Mouse (Mus musculus) midbrain, embryonic 14.5 days (tissue): ENCODE measurements around the gene Chtop. TPM values are rescaled to one million over a fixed set of nuclear protein-coding genes. Genes with fewer than 3 reads are reported as not detected.

ENCODE experiments used
- ATAC-seq: fragments of 200-750 bp; cut with Nextera tagmentation; 2 replicates; pipeline ENCODE4 v1.8.0; 2017; ENCODE audit warnings: moderate number of reproducible peaks, moderate library complexity; ENCODE audit not compliant: low FRiP score, low TSS enrichment
- DNase-seq: peaks from one replicate; pipeline ENCODE4 v3.0.0-alpha.2; 2015
- H3K27ac ChIP-seq: fragments of 300-500 bp; sonication (generic); replicated peaks from 2 replicates; pipeline ENCODE4 v1.5.1; 2014; ENCODE audit warnings: mild to moderate bottlenecking, low read depth, low read length, moderate library complexity
- H3K27me3 ChIP-seq: fragments of 300-500 bp; sonication (generic); 2 replicates; pipeline ENCODE4 v1.6.1; 2014; ENCODE audit warnings: low read length, control low read depth, mixed read lengths; ENCODE audit not compliant: control insufficient read depth, insufficient read depth
- H3K36me3 ChIP-seq: fragments of 300-500 bp; sonication (generic); 2 replicates; pipeline ENCODE4 v1.6.1; 2014; ENCODE audit warnings: low read length, control low read depth; ENCODE audit not compliant: control insufficient read depth, insufficient read depth
- H3K4me1 ChIP-seq: fragments of 300-500 bp; sonication (generic); 2 replicates; pipeline ENCODE4 v1.6.1; 2014; ENCODE audit warnings: mild to moderate bottlenecking, antibody characterized with exemption, low read length, control low read depth; ENCODE audit not compliant: control insufficient read depth, insufficient read depth
- H3K4me2 ChIP-seq: fragments of 300-500 bp; sonication (generic); 2 replicates; pipeline ENCODE4 v1.6.1; 2014; ENCODE audit warnings: mild to moderate bottlenecking, low read length, moderate library complexity
- H3K4me3 ChIP-seq: fragments of 300-500 bp; sonication (generic); replicated peaks from 2 replicates; pipeline ENCODE4 v1.5.1; 2014; ENCODE audit warnings: low read depth, low read length
- H3K9ac ChIP-seq: fragments of 300-500 bp; sonication (generic); replicated peaks from 2 replicates; pipeline ENCODE4 v1.6.1; 2014; ENCODE audit warnings: mild to moderate bottlenecking, low read length, moderate library complexity
- H3K9me3 ChIP-seq: fragments of 300-500 bp; sonication (generic); 2 replicates; pipeline ENCODE4 v1.6.1; 2016; ENCODE audit warnings: low read length, control low read depth, mixed read lengths; ENCODE audit not compliant: control insufficient read depth
- WGBS: fragments of 180-500 bp; shearing (Covaris S2); extraction: QIAGEN DNeasy Blood & Tissue Kit; methylation state at CpG from one replicate; pipeline ENCODE4 v1.1.7; 2014; 5-methylcytosine and 5-hydroxymethylcytosine counted together
- polyA plus RNA-seq: library from polyadenylated mRNA; unstranded; fragments of >200 nt; fragmentation: Nextera tagmentation; extraction: Ambion mirVana; gene quantifications from 2 replicates; pipeline ENCODE4 v1.2.1, GENCODE M21; 2014

Gene Chtop
- polyA plus RNA-seq, 1 experiment from 2014 or later, result 145 TPM

DNA sequence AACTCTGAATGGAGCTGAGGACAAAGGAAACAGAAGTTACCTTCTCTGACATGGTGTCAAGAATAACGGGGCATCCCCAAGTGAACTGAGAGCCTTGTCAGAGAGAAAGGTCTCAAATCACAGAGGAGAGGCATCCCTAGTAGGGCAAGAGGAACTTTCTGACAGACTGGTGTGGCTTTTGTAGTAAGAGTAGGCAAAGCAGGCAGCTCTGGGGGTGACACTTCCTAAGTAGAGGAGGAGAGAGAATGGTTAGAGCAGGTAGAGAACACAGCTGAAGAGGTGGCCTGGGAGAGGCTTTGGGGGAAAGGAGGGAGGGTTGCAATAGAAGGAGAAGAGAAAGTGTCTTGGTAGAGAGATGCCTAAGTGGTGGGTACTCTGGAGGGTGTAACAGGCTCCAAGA lies 26.1 kb upstream of the Chtop start:
- no peak overlapping the region for H3K27ac ChIP-seq
- no peak overlapping the region for H3K4me2 ChIP-seq
- H3K27me3 ChIP-seq, result no peaks in the 10 kb centered on the region
- no peak overlapping the region for H3K9ac ChIP-seq
- WGBS, result 76% methylated on average over 1 of the region's 1 CpGs
- no peaks in the 10 kb centered on the region for H3K9me3 ChIP-seq
- ATAC-seq, result no peak
- DNase-seq, result no peak
- no peaks in the 10 kb centered on the region for H3K4me1 ChIP-seq
- no peaks in the 10 kb centered on the region for H3K36me3 ChIP-seq
- H3K4me3 ChIP-seq, result no peak overlapping the region

DNA sequence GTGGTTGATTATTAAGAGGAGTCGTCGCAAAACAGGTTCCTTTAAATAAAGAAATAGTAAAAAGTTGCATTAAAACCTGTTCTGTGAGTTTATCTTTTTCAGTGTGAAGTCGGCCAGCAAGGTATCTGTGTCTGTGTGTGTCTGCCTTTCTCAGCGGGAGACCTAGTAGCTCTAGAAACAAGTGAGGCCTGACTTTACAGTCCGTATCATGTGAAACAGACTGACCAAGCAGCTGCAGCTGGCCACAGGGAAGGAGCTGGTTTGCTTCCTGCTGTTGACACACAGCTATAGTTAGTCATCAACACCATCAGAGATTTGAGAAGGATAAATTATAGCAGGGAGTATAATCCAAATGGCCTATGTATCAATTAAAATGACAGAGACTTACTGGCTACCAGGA lies 22.4 kb upstream of the Chtop start:
- Histone ChIP-seq H3K9ac (no peak overlapping the region), H3K27me3 (no peaks in the 10 kb centered on the region), H3K4me1 (no peaks in the 10 kb centered on the region), H3K4me3 (no peak overlapping the region), H3K36me3 (no peaks in the 10 kb centered on the region), H3K9me3 (no peaks in the 10 kb centered on the region), H3K4me2 (no peak overlapping the region), H3K27ac (no peak overlapping the region)
- DNase-seq (no peak), ATAC-seq (no peak)
- 78% methylated on average over 5 of the region's 5 CpGs for WGBS

DNA sequence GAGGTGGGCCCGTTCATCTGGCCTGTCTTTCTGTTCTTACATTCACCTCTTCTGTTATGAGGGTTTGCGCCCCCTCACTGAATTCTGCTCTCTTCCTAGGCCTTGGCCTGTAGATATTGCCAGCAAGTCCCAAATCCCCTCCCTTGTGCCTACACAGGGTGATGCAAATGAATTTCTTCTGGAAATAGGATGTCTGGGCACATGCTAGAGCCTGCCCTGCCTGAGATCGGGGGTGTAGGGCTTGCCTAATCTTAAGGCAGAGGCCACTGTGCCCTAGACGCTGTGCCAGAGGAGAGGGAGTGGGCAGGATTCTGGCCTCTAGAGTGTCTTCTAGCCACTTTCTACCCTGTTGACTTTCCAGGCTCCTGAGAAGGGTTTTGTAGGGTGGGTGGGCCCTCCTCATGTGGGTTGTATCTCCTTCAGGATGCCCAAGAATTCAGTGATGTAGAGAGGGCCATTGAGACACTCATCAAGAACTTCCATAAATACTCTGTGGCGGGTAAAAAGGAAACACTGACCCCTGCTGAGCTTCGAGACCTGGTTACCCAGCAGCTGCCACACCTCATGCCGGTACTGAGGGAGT lies 18.1 kb upstream of the Chtop start:
- no peaks in the 10 kb centered on the region for H3K4me1 ChIP-seq
- H3K27me3 ChIP-seq, result no peaks in the 10 kb centered on the region
- no peak for DNase-seq
- no peak for ATAC-seq
- WGBS, result 84% methylated on average over 7 of the region's 7 CpGs
- no peak overlapping the region for H3K27ac ChIP-seq
- H3K36me3 ChIP-seq, result no peaks in the 10 kb centered on the region
- no peak overlapping the region for H3K4me2 ChIP-seq
- H3K9ac ChIP-seq, result no peak overlapping the region
- no peaks in the 10 kb centered on the region for H3K9me3 ChIP-seq
- H3K4me3 ChIP-seq, result no peak overlapping the region

DNA sequence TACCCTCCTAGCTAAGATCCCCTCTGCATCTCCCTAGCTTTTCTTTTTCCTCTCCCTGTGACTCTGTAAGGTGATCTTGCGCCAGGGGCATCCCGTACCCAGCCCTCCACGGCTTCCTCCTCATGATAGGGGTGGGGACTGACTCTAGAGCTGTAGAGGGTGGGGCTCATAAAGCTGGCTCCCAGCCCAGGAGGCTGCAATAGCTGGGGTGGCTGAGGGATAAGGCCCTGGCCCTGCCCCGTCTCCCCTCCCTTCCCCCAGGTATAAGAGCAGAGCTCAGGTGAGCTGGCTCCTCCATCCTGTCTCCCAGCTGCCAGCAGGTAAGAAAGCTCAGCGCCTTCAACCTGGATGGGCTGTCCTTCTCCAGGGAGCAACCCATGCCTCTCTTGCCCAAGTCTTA lies 17.3 kb upstream of the Chtop start, which contains the start of gene S100a14:
TSS of gene S100a14 (plus strand) at position 277 of the 400 bp plus-strand sequence.
- Histone ChIP-seq H3K9ac (no peak within 1 kb of the TSS), H3K27me3 (no peaks in the 10 kb centered on the region), H3K4me1 (no peaks in the 10 kb centered on the region), H3K4me3 (no peak within 1 kb of the TSS), H3K36me3 (no peaks in the 10 kb centered on the region), H3K4me2 (no peak within 1 kb of the TSS), H3K9me3 (no peaks in the 10 kb centered on the region), H3K27ac (no peak within 1 kb of the TSS)
- no peak for ATAC-seq
- DNase-seq, result no peak
- WGBS, result 87% methylated on average over 5 of the region's 5 CpGs

DNA sequence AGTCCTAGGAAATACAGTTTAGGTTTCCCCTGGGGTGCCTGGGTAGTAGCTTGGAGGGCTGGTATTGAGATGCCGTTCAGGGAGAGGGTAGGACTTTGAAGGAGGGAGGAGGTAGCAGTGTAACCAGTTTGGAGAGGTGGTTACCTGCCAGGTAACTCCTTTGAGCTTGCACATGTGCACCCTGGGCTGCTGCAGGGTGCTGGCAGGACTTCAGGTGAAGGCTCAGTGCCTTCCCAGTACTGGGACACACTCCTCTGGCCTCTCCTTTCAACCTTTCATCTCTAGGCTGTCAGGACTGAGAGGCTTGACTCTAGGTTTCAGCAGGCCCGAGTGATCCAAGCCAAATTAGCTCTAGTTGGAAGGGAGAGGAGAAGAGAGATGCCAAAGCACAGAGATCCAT lies 16.8 kb upstream of the Chtop start:
- no peaks in the 10 kb centered on the region for H3K36me3 ChIP-seq
- 75% methylated on average over 2 of the region's 2 CpGs for WGBS
- no peaks in the 10 kb centered on the region for H3K27me3 ChIP-seq
- H3K27ac ChIP-seq, result no peak overlapping the region
- no peak for DNase-seq
- no peak overlapping the region for H3K4me3 ChIP-seq
- H3K4me2 ChIP-seq, result no peak overlapping the region
- ATAC-seq, result no peak
- H3K9ac ChIP-seq, result no peak overlapping the region
- no peaks in the 10 kb centered on the region for H3K9me3 ChIP-seq
- H3K4me1 ChIP-seq, result no peaks in the 10 kb centered on the region

DNA sequence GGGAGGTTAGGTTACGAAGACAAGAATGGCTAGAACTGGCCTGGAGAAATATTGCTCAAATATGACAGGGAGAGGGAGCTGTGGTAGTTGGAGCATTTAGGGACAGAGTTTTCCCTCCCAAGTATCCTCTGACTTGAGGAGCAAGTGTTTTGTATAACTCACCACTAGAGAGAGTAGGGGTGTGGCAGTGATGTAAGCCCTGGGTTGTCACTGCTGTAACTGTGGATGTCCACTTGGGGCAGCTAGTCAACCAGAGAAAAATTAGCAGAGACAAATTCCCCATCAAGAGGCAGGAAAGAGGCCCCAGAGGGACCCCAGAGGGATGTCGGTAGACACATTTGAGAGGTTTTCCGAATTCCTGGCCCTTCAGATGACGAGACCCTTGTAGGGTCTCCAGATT lies 16.1 kb upstream of the Chtop start:
- ATAC-seq, result no peak
- Histone ChIP-seq H3K27ac (no peak overlapping the region), H3K36me3 (no peaks in the 10 kb centered on the region), H3K4me2 (no peak overlapping the region), H3K4me3 (no peak overlapping the region), H3K4me1 (no peaks in the 10 kb centered on the region), H3K27me3 (no peaks in the 10 kb centered on the region), H3K9ac (no peak overlapping the region), H3K9me3 (no peaks in the 10 kb centered on the region)
- 71% methylated on average over 4 of the region's 4 CpGs for WGBS
- DNase-seq, result peak; percentile 56

DNA sequence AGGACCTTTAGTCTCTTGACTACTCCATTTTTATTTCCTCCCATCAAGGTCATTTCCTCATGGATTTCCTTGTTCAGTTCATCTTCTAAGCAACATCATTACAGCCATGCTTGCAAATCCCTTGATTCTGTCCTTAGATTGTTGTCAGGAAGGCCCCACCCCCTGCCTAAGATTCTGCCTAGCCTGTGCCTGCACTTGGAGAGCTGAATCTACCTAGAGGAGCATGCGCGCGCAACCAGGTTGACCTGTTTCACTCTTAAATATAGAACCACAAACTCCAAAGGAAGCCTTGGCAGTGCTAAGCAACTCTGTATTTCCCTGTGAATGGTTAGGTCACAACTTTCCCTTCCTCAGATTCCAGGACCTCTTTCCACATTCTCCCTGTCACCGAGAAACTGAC lies 8.4 kb upstream of the Chtop start:
- H3K27me3 ChIP-seq, result peaks cover 26% of the 10 kb centered on the region
- no peak overlapping the region for H3K4me3 ChIP-seq
- no peaks in the 10 kb centered on the region for H3K4me1 ChIP-seq
- no peaks in the 10 kb centered on the region for H3K36me3 ChIP-seq
- no peak overlapping the region for H3K27ac ChIP-seq
- no peaks in the 10 kb centered on the region for H3K9me3 ChIP-seq
- WGBS, result 90% methylated on average over 4 of the region's 4 CpGs
- H3K9ac ChIP-seq, result no peak overlapping the region
- no peak for DNase-seq
- no peak overlapping the region for H3K4me2 ChIP-seq
- ATAC-seq, result no peak

DNA sequence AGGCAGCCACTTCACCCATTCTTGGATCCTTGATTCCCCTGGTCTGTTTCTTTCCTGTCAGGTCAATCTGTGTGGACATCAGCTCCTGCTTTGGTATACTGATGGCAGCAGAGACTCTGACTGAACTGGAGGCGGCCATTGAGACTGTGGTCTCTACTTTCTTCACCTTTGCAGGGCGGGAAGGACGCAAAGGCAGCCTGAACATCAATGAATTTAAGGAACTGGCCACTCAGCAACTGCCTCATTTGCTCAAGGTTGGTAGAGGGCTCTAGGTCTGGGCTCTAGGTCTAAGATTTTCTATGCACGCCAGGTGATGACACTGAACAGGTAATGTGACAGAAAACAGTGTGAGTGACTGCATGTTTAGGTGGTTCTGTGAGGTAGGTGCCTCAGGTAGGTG lies 6.5 kb upstream of the Chtop start:
- ATAC-seq, result no peak
- Histone ChIP-seq H3K27me3 (peaks cover 29% of the 10 kb centered on the region), H3K4me3 (no peak overlapping the region), H3K36me3 (no peaks in the 10 kb centered on the region), H3K27ac (no peak overlapping the region), H3K4me2 (no peak overlapping the region), H3K9ac (no peak overlapping the region), H3K4me1 (no peaks in the 10 kb centered on the region), H3K9me3 (no peaks in the 10 kb centered on the region)
- no peak for DNase-seq
- 92% methylated on average over 4 of the region's 4 CpGs for WGBS

DNA sequence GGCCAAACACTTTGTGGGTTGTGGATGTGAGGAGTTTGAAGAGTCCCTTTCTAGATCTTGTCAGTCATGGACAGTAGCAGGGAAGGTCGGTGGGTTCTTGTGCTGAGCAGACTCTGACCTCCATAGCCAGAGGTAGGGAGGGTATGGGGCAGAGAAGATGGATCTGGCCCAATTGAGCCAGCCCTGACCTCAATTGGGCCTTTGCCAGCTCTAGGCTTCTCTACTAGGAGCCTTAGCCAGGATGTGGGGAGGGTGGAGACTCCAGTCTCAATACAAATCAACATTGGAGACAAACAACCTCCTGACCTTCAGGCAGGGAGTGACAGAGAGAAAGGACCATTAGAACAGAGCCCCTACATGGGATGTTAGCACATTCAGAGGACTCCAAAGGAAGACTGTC lies 5.9 kb upstream of the Chtop start:
- no peak overlapping the region for H3K27ac ChIP-seq
- no peak for ATAC-seq
- 48% methylated on average over 1 of the region's 1 CpGs for WGBS
- H3K4me3 ChIP-seq, result peak overlapping the region; percentile 31
- H3K36me3 ChIP-seq, result no peaks in the 10 kb centered on the region
- no peak for DNase-seq
- peak overlapping the region; percentile 57 for H3K4me2 ChIP-seq
- no peaks in the 10 kb centered on the region for H3K9me3 ChIP-seq
- no peak overlapping the region for H3K9ac ChIP-seq
- H3K27me3 ChIP-seq, result peaks cover 29% of the 10 kb centered on the region
- no peaks in the 10 kb centered on the region for H3K4me1 ChIP-seq
